Mouse (Mus musculus) embryonic facial prominence, embryonic 12.5 days (tissue): ENCODE results near the gene Aplp2. TPM values are rescaled to one million over a fixed set of nuclear protein-coding genes. Genes with fewer than 3 reads are reported as not detected.

Experiments used
- ATAC-seq: fragments of 200-750 bp; cut with Nextera tagmentation; 2 replicates; pipeline ENCODE4 v1.8.0; 2017; ENCODE audit not compliant: insufficient number of reproducible peaks, insufficient read depth, low FRiP score, low TSS enrichment
- H3K27ac ChIP-seq: fragments of 300-500 bp; sonication (generic); 2 replicates; pipeline ENCODE4 v1.5.1; 2016; ENCODE audit warnings: mild to moderate bottlenecking
- H3K27me3 ChIP-seq: fragments of 300-500 bp; sonication (generic); 2 replicates; pipeline ENCODE4 v1.6.1; 2016; ENCODE audit warnings: mild to moderate bottlenecking, moderate library complexity
- H3K36me3 ChIP-seq: fragments of 300-500 bp; sonication (generic); 2 replicates; pipeline ENCODE4 v1.6.1; 2016; ENCODE audit warnings: mild to moderate bottlenecking
- H3K4me1 ChIP-seq: fragments of 300-500 bp; sonication (generic); 2 replicates; pipeline ENCODE4 v1.6.1; 2016
- H3K4me2 ChIP-seq: fragments of 300-500 bp; sonication (generic); replicated peaks from 2 replicates; pipeline ENCODE4 v1.6.1; 2016; ENCODE audit warnings: mild to moderate bottlenecking, moderate library complexity
- H3K4me3 ChIP-seq: fragments of 300-500 bp; sonication (generic); 2 replicates; pipeline ENCODE4 v1.5.1; 2016; ENCODE audit warnings: mild to moderate bottlenecking
- H3K9ac ChIP-seq: fragments of 300-500 bp; sonication (generic); 2 replicates; pipeline ENCODE4 v1.6.1; 2016; ENCODE audit warnings: mild to moderate bottlenecking, moderate library complexity
- H3K9me3 ChIP-seq: fragments of 300-500 bp; sonication (generic); 2 replicates; pipeline ENCODE4 v1.6.1; 2016; ENCODE audit warnings: mild to moderate bottlenecking, moderate library complexity
- WGBS: fragments of 180-500 bp; shearing (Covaris S2); methylation state at CpG from one replicate; pipeline ENCODE4 v1.1.7; 2016; 5-methylcytosine and 5-hydroxymethylcytosine counted together
- polyA plus RNA-seq: library from polyadenylated mRNA; unstranded; fragments of >200 nt; fragmentation: Nextera tagmentation; extraction: Ambion mirVana; gene quantifications from 2 replicates; pipeline ENCODE4 v1.2.1, GENCODE M21; 2016

The Aplp2 gene
- polyA plus RNA-seq, 1 experiment from 2014 or later: 202 TPM

- H3K4me3 ChIP-seq: no peak overlapping the region
- H3K9ac ChIP-seq: no peak overlapping the region
- no peaks in the 10 kb centered on the region for H3K9me3 ChIP-seq
- no peak for ATAC-seq
- no peak overlapping the region for H3K27ac ChIP-seq
- no peaks in the 10 kb centered on the region for H3K36me3 ChIP-seq
- H3K4me2 ChIP-seq: no peak overlapping the region
- 88% methylated on average over 7 of the region's 7 CpGs for WGBS
- no peaks in the 10 kb centered on the region for H3K4me1 ChIP-seq
- no peaks in the 10 kb centered on the region for H3K27me3 ChIP-seq
These were observed 13.8 kb downstream of the Aplp2 start for GRCm38 (mm10) chr9:31197782-31198181.

GRCm38 (mm10) chr9:31196742-31197141, 14.9 kb downstream of the Aplp2 start:
- Histone ChIP-seq H3K4me1 (no peaks in the 10 kb centered on the region; the same call in 1 of the 2 replicates), H3K27me3 (no peaks in the 10 kb centered on the region), H3K36me3 (no peaks in the 10 kb centered on the region), H3K9me3 (no peaks in the 10 kb centered on the region), H3K9ac (no peak overlapping the region), H3K27ac (no peak overlapping the region), H3K4me3 (no peak overlapping the region), H3K4me2 (no peak overlapping the region)
- no peak for ATAC-seq

GRCm38 (mm10) chr9:31195573-31195972, 16.0 kb downstream of the Aplp2 start:
- H3K4me1 ChIP-seq: no peaks in the 10 kb centered on the region; the same call in 1 of the 2 replicates
- WGBS: 80% methylated on average over 1 of the region's 1 CpGs
- no peak for ATAC-seq

GRCm38 (mm10) chr9:31192378-31192777, 19.2 kb downstream of the Aplp2 start:
- ATAC-seq: no peak

More at GRCm38 (mm10) chr9:31195573-31195972, 16.0 kb downstream of the Aplp2 start:
- Histone ChIP-seq H3K9ac (no peak overlapping the region), H3K4me2 (no peak overlapping the region), H3K9me3 (no peaks in the 10 kb centered on the region), H3K36me3 (no peaks in the 10 kb centered on the region), H3K4me3 (no peak overlapping the region), H3K27ac (no peak overlapping the region), H3K27me3 (no peaks in the 10 kb centered on the region)

GRCm38 (mm10) chr9:31191543-31191942, 20.1 kb downstream of the Aplp2 start:
- no peak overlapping the region for H3K4me3 ChIP-seq
- ATAC-seq: no peak
- 67% methylated on average over 7 of the region's 7 CpGs for WGBS

More at GRCm38 (mm10) chr9:31192378-31192777, 19.2 kb downstream of the Aplp2 start:
- Histone ChIP-seq H3K4me1 (no peaks in the 10 kb centered on the region; the same call in 1 of the 2 replicates), H3K9me3 (no peaks in the 10 kb centered on the region), H3K36me3 (no peaks in the 10 kb centered on the region), H3K4me2 (no peak overlapping the region), H3K4me3 (no peak overlapping the region), H3K27ac (no peak overlapping the region), H3K9ac (no peak overlapping the region), H3K27me3 (no peaks in the 10 kb centered on the region)
- 90% methylated on average over 7 of the region's 7 CpGs for WGBS

GRCm38 (mm10) chr9:31189194-31189593, 22.4 kb downstream of the Aplp2 start:
- Histone ChIP-seq H3K4me1 (no peaks in the 10 kb centered on the region; the same call in 1 of the 2 replicates), H3K36me3 (no peaks in the 10 kb centered on the region), H3K4me3 (no peak overlapping the region), H3K9me3 (no peaks in the 10 kb centered on the region), H3K27me3 (no peaks in the 10 kb centered on the region), H3K4me2 (no peak overlapping the region), H3K9ac (no peak overlapping the region), H3K27ac (no peak overlapping the region)
- 67% methylated on average over 2 of the region's 2 CpGs for WGBS
- no peak for ATAC-seq

More at GRCm38 (mm10) chr9:31191543-31191942, 20.1 kb downstream of the Aplp2 start:
- Histone ChIP-seq H3K27ac (no peak overlapping the region), H3K36me3 (no peaks in the 10 kb centered on the region), H3K4me2 (no peak overlapping the region), H3K27me3 (no peaks in the 10 kb centered on the region), H3K9ac (no peak overlapping the region), H3K9me3 (no peaks in the 10 kb centered on the region), H3K4me1 (no peaks in the 10 kb centered on the region; the same call in 1 of the 2 replicates)

GRCm38 (mm10) chr9:31184439-31184838, 27.2 kb downstream of the Aplp2 start:
- Histone ChIP-seq H3K9me3 (no peaks in the 10 kb centered on the region), H3K4me3 (no peak overlapping the region), H3K4me2 (no peak overlapping the region), H3K9ac (no peak overlapping the region), H3K36me3 (no peaks in the 10 kb centered on the region), H3K27me3 (no peaks in the 10 kb centered on the region), H3K27ac (no peak overlapping the region), H3K4me1 (peaks cover 16% of the 10 kb centered on the region)
- no peak for ATAC-seq
- WGBS: 95% methylated on average over 5 of the region's 5 CpGs

GRCm38 (mm10) chr9:31183061-31183460, 28.6 kb downstream of the Aplp2 start:
- no peak for ATAC-seq
- Histone ChIP-seq H3K9ac (no peak overlapping the region), H3K4me2 (no peak overlapping the region), H3K27me3 (no peaks in the 10 kb centered on the region), H3K4me1 (peaks cover 16% of the 10 kb centered on the region), H3K36me3 (no peaks in the 10 kb centered on the region), H3K9me3 (no peaks in the 10 kb centered on the region), H3K27ac (no peak overlapping the region), H3K4me3 (no peak overlapping the region)
- WGBS: 79% methylated on average over 4 of the region's 4 CpGs

GRCm38 (mm10) chr9:31181291-31182085, 30.1 kb downstream of the Aplp2 start:
- peaks cover 16% of the 10 kb centered on the region for H3K4me1 ChIP-seq
- H3K4me2 ChIP-seq: no peak overlapping the region
- no peak overlapping the region for H3K4me3 ChIP-seq
- no peak overlapping the region for H3K9ac ChIP-seq
- WGBS: 44% methylated on average over 10 of the region's 10 CpGs
- no peaks in the 10 kb centered on the region for H3K9me3 ChIP-seq
- no peak overlapping the region for H3K27ac ChIP-seq
- no peak for ATAC-seq
- peaks cover 1% of the 10 kb centered on the region; the same call in 1 of the 2 replicates for H3K36me3 ChIP-seq
- no peaks in the 10 kb centered on the region for H3K27me3 ChIP-seq

GRCm38 (mm10) chr9:31177692-31178091, 33.9 kb downstream of the Aplp2 start:
- Histone ChIP-seq H3K9ac (no peak overlapping the region), H3K4me2 (no peak overlapping the region), H3K27ac (no peak overlapping the region), H3K4me1 (peaks cover 16% of the 10 kb centered on the region), H3K36me3 (peaks cover 14% of the 10 kb centered on the region), H3K27me3 (no peaks in the 10 kb centered on the region), H3K4me3 (no peak overlapping the region), H3K9me3 (no peaks in the 10 kb centered on the region)
- no peak for ATAC-seq
- 88% methylated on average over 6 of the region's 6 CpGs for WGBS

GRCm38 (mm10) chr9:31176379-31177130, 35.1 kb downstream of the Aplp2 start:
- no peaks in the 10 kb centered on the region for H3K9me3 ChIP-seq
- H3K4me2 ChIP-seq: no peak overlapping the region
- no peak overlapping the region for H3K4me3 ChIP-seq
- H3K27me3 ChIP-seq: no peaks in the 10 kb centered on the region
- WGBS: 89% methylated on average over 8 of the region's 8 CpGs
- peaks cover 6% of the 10 kb centered on the region for H3K4me1 ChIP-seq
- H3K27ac ChIP-seq: no peak overlapping the region
- H3K9ac ChIP-seq: no peak overlapping the region
- H3K36me3 ChIP-seq: peaks cover 14% of the 10 kb centered on the region
- no peak for ATAC-seq

- H3K4me2 ChIP-seq: no peak overlapping the region
- no peak overlapping the region for H3K9ac ChIP-seq
- no peaks in the 10 kb centered on the region for H3K4me1 ChIP-seq
- no peaks in the 10 kb centered on the region for H3K27me3 ChIP-seq
- ATAC-seq: no peak
- 81% methylated on average over 3 of the region's 3 CpGs for WGBS
- H3K27ac ChIP-seq: no peak overlapping the region
- no peak overlapping the region for H3K4me3 ChIP-seq
- no peaks in the 10 kb centered on the region for H3K9me3 ChIP-seq
- peaks cover 16% of the 10 kb centered on the region for H3K36me3 ChIP-seq
These were observed 35.6 kb downstream of the Aplp2 start for GRCm38 (mm10) chr9:31175978-31176377.
